Mouse (Mus musculus): ENCODE results near the gene Ninj1. TPM values are rescaled to one million over a fixed set of nuclear protein-coding genes. Genes with fewer than 3 reads are reported as not detected.

The Ninj1 gene
- polyA plus RNA-seq, 1 experiment from 2014 or later, result 54.2 TPM

DNA sequence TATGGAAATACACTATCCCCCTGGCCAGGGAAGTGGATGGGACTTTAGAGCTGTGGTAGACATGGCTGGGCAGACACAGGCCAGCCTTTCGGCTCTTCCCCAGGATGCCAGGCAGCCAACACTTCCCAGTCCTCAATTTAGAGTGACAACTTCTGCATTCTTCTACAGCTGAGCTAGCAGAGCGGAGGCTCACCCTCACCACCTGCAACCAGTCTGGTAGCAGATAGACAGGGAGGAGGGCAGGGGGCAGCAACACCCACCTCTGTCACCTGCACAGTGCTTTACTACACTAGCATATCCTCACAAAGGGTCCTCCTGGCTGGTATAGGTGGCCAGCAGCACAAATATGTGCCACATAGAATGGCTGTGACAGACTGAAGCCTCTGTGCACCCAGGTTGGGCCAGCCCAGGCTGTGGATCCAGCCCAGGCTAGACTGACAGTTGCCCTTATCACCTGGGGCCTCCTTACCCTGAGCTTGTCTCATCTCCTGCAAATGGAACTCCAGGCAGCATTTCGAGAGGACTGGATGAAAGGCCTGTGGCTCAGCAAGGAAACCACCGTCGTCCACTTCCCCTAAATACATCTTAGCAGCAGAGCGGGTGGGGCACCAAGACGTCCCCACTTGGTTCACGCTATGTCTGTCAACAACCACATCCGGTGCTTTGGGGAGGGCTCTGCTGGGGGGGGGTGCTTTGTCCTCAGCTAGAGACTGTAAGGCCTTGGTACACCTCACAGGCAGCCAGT lies 55.2 kb downstream of the Ninj1 start:
- 60% methylated on average over 9 of the region's 9 CpGs for WGBS
- Histone ChIP-seq H3K4me2 (replicated peaks; ENCODE audit: low read depth, low read length) (no peak overlapping the region), H3K9me3 (ENCODE audit: control insufficient read depth, low read length) (no peaks in the 10 kb centered on the region), H3K27ac (ENCODE audit: low read depth, low read length) (no peak overlapping the region), H3K4me1 (ENCODE audit: control insufficient read depth, insufficient read depth, low read length) (peaks cover 2% of the 10 kb centered on the region; the same call in 1 of the 2 replicates), H3K9ac (ENCODE audit: low read depth, low read length) (no peak overlapping the region), H3K36me3 (ENCODE audit: control insufficient read depth, insufficient read depth, low read length) (no peaks in the 10 kb centered on the region), H3K4me3 (ENCODE audit: low read length) (no peak overlapping the region), H3K27me3 (ENCODE audit: control insufficient read depth, insufficient read depth, low read length) (peaks cover 11% of the 10 kb centered on the region)
- ATAC-seq (ENCODE audit: low FRiP score, low TSS enrichment), result no peak

DNA sequence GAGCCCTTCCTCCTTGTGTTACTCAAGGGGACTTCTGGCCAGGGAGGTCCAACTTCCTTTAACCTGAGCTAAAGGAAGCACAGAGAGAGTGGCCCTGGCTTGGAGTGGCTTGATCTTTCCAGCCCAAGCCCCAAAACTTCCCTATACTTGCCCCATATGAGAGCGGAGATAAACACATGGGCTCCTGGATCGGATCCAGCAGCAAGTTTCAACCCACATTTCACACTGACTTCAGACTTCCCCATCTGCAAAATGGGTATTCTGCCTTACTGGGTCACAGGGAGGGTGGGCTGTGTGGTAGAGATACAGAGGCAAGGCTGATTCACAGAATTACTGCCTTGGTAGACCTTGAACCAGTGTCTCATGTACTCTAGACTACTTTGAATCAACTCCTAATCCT lies 56.2 kb downstream of the Ninj1 start:
- no peak for ATAC-seq (ENCODE audit: low FRiP score, low TSS enrichment)
- H3K9ac ChIP-seq (ENCODE audit: low read depth, low read length), result no peak overlapping the region
- H3K36me3 ChIP-seq (ENCODE audit: control insufficient read depth, insufficient read depth, low read length), result no peaks in the 10 kb centered on the region
- H3K4me1 ChIP-seq (ENCODE audit: control insufficient read depth, insufficient read depth, low read length), result peaks cover 8% of the 10 kb centered on the region; the same call in 1 of the 2 replicates
- H3K4me2 ChIP-seq (replicated peaks; ENCODE audit: low read depth, low read length), result no peak overlapping the region
- H3K4me3 ChIP-seq (ENCODE audit: low read length), result no peak overlapping the region
- peaks cover 21% of the 10 kb centered on the region for H3K27me3 ChIP-seq (ENCODE audit: control insufficient read depth, insufficient read depth, low read length)
- no peak overlapping the region for H3K27ac ChIP-seq (ENCODE audit: low read depth, low read length)
- H3K9me3 ChIP-seq (ENCODE audit: control insufficient read depth, low read length), result no peaks in the 10 kb centered on the region
- WGBS, result 97% methylated on average over 2 of the region's 2 CpGs

DNA sequence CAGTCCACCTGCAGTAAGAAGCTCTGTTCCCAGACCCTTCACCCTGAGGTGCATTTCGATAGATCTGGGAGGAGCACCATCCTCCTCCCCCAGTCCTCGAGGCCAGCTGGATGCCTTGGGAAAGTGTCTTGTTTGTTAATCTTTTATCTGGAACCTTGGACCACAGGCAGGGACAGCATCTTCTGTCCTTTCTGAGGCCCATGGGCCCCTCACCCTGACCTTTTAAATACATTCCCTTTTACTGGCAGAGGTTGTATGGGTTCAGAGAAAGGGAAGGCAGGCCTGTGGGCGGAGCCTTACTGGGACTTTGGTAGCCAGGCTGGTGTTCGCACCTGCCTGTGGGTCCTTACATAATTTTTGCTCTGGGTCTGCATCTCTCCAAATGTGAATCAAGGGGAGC lies 58.0 kb downstream of the Ninj1 start:
- H3K4me1 ChIP-seq (ENCODE audit: control insufficient read depth, insufficient read depth, low read length), result peaks cover 12% of the 10 kb centered on the region; the same call in 1 of the 2 replicates
- no peaks in the 10 kb centered on the region for H3K9me3 ChIP-seq (ENCODE audit: control insufficient read depth, low read length)
- WGBS, result 50% methylated on average over 4 of the region's 4 CpGs
- no peak overlapping the region for H3K4me3 ChIP-seq (ENCODE audit: low read length)
- no peak overlapping the region for H3K9ac ChIP-seq (ENCODE audit: low read depth, low read length)
- no peak overlapping the region for H3K27ac ChIP-seq (ENCODE audit: low read depth, low read length)
- H3K27me3 ChIP-seq (ENCODE audit: control insufficient read depth, insufficient read depth, low read length), result peaks cover 24% of the 10 kb centered on the region
- H3K4me2 ChIP-seq (replicated peaks; ENCODE audit: low read depth, low read length), result no peak overlapping the region
- H3K36me3 ChIP-seq (ENCODE audit: control insufficient read depth, insufficient read depth, low read length), result no peaks in the 10 kb centered on the region
- ATAC-seq (ENCODE audit: low FRiP score, low TSS enrichment), result no peak

Other genes with a start within 250 kb of the Ninj1 start
- gene Fam120a, start 219.5 kb upstream of the Ninj1 start, polyA plus RNA-seq (2014; fragmentation: Nextera tagmentation; extraction: Ambion mirVana), result 41.4 and 49.6 TPM in 2 replicates
- 1.7 and 2.1 TPM in 2 replicates for gene Wnk2, start 39.5 kb upstream of the Ninj1 start, polyA plus RNA-seq (2014; fragmentation: Nextera tagmentation; extraction: Ambion mirVana)
- 33.3 and 39.9 TPM in 2 replicates for gene Card19, start 28.6 kb downstream of the Ninj1 start, polyA plus RNA-seq (2014; fragmentation: Nextera tagmentation; extraction: Ambion mirVana)
- 8.5 and 12.6 TPM in 2 replicates for gene Susd3, start 61.2 kb downstream of the Ninj1 start, polyA plus RNA-seq (2014; fragmentation: Nextera tagmentation; extraction: Ambion mirVana)
- 0.20 and 0.46 TPM in 2 replicates for gene Fgd3, start 132.8 kb downstream of the Ninj1 start, polyA plus RNA-seq (2014; fragmentation: Nextera tagmentation; extraction: Ambion mirVana)
- gene Bicd2, start 154.1 kb downstream of the Ninj1 start, polyA plus RNA-seq (2014; fragmentation: Nextera tagmentation; extraction: Ambion mirVana), result 17.1 and 26.1 TPM in 2 replicates
- 8.0 and 16.8 TPM in 2 replicates for gene Ippk, start 233.8 kb downstream of the Ninj1 start, polyA plus RNA-seq (2014; fragmentation: Nextera tagmentation; extraction: Ambion mirVana)

Measured in kidney, embryonic 14.5 days (tissue).